Mouse (Mus musculus): ENCODE measurements around the gene Amd1.

The Amd1 gene

DNA sequence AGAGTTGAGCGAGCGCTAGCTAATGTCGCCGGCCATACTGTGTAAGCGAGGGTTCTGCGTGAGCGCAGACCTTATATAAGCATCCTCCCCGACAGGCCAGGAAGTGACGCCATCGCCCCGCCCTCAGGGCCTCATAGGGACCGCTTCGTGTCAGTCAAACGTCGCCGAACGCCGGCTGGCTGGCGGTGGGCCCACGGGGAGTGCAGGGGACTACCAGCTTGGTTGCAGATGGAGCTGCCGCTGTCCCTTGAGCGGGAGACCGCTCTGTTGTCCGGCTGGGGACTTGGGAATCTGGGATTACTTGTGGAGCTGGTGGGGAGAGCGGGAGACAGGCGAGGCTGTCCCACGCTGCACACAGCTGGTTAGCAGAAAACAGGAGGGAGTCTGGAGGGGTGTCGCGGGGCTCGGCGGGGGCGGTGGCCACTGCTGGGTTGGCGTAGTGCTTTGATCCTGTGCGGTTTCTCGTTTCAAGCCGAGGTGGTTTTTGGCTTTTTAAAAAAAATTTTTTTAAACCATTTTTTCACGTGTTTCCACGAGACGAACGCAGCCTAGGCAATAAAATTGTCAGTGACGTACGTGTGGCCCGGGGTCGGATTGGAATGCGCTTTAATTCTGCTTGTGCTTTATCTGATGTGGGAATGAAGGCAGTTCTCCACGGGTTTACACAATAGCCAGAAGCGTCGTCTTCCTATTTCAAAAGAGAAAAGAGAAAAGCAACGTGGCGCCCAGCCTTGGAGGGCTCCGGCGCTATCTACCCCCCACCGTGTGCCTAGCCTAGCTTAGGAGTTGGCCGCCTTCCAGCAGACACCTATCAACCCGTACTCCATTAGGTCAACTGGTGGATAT lies at the start of gene Amd1:
Amd1 (minus strand) TSS at position 47 of the 846 bp plus-strand sequence.
- peak; percentile 98 to 100 for DNase-seq (ENCODE audit: low spot score in 2 of 2)

DNA sequence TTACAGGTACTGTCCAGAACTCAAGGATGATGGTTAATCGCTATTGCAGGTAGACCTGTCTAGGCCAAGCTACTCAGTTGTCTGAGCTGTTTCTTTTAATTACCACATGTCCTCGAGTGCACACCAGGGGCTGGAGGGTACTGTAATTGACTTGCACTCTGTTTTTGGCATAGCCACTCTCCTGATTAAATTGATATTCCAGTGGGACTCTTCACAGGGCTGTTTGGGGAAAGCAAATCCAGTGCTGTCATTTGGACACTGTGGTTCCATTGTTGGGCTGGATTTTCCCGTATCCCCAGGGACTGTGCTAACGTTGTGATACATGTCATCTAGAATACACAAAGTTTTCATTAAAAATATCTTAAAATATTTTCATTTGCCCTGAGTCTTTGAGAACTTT lies 49.2 kb upstream of the Amd1 start:
- DNase-seq (ENCODE audit: low spot score in 2 of 2) = no peak

DNA sequence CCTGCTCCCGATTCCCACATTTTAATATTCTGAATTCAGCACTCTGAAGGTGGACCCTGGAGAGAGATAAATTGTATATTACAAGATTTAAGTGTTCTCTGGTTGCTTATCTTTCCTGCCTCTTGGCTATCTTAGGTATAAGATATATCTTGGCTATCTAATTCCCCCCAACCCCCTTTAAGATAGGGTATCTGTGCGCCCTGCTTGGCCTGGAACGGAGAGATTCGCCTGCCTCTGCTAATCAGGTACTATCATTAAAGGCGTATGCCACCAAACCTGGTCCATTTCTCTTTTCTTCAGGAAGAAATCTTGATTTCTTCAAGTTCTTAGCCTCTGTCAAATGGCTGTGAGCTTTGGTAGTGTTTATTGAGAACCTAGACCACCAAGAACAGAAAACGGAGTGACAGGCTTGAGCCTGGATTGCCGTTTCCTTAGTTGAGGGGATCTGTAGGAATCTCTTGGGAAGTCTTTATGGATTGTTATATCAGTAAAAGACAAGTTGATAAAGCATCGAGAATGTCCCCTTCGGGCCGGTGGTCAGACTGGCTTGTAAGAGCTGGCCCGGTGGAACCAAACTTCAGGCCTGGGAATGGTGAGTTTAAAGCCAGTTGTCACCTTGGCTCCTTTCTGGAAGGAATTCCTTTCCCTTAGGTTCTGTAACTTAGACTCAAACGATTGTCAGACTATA lies 48.4 kb upstream of the Amd1 start:
- DNase-seq (ENCODE audit: low spot score in 2 of 2) = no peak

DNA sequence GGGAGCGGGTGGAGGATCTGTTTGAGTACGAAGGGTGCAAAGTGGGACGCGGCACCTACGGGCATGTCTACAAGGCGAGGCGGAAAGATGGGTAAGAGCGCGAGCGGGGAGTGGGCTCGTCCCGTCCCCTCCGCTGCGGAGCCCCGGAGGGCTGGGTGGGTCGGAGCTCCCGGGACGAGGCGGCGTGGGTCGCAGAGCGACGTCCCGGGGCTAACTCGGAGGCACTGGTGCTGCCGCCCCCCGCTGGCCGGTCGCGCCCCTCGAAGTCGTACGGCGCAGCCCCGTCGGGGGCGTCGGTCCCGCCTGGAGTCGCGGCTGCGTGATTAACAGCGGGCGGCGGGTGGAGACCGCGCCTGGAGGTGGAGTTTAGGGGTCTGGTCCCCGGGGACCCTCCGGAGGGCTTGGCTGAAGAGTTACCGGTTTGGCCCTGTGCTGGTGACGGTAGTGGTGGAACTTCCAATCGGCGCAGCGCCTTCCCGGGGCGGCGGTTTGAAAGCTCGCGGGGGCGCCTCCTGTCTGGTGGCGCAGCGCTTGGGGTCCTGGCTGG lies 47.7 kb upstream of the Amd1 start:
- DNase-seq (ENCODE audit: low spot score in 2 of 2) = peak in 1 of 2 experiments; percentile 15

DNA sequence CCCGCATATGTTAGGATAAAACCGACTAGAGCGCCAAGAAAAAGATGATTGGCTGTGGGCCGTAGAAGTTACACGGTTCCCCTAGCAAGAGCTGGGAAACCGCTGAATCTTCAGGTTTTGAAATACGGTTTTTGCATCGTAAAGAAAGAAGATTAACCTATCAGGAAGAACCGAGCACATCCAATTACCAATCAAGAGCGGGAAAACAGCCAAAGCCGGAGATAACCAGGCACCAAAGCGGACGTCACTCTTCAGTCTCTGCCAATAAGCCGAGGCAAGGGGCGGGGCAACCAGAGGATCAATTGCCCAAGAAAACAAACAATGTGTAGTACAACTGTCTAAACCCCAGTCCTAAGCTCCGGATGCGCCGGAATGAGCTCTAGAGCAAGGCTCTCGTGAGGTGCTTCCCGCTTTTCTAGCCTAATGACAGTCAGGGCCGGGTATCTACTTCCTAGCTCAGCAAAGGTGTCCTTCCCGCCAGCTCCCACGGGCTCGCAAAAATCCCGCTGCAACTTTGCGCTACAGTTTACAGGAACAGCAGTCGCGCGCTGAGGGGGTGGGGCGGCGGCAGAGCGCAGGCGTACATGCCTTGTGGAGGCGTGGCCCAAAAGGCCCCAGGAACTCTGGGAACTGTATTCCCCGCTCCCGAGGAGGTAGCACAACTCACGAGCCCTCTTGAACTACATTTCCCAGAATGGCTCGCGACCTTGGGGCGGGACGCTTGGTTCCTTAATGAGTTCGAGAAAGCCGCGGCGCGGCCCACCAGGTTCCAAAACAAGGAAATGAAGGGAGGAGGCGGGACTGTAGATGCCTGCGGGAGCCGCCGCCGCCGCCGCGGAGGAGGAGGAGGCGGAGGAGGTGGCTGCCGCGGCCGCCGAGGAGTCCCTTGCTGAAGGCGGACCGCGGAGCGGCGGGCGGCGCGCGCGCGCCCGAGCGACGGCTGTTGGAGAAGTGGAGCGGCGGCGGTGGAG lies 46.9 kb upstream of the Amd1 start:
- DNase-seq (ENCODE audit: low spot score in 2 of 2) = peak; percentile 89 to 94

DNA sequence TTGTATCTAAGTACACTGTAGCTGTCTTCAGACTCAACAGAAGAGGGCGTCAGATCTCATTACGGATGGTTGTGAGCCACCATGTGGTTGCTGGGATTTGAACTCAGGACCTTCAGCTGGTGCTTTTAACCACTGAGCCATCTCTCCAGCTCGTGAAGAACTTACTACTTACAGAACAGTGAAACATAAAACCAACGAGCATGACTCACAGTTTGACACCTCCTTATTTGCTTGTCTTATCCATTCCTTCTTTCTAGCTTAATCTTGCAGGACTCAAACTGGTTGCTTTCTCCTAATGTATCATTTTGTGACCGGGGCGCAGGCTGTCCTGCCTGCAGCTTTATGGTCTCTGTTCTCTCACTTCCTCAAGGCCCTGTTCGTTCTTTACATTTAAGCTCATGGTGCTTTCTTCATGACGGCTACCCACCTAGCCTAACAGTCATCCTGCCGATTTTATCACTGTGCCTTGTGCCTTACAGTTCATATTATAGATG lies 45.5 kb upstream of the Amd1 start:
- DNase-seq (ENCODE audit: low spot score in 2 of 2) = no peak

DNA sequence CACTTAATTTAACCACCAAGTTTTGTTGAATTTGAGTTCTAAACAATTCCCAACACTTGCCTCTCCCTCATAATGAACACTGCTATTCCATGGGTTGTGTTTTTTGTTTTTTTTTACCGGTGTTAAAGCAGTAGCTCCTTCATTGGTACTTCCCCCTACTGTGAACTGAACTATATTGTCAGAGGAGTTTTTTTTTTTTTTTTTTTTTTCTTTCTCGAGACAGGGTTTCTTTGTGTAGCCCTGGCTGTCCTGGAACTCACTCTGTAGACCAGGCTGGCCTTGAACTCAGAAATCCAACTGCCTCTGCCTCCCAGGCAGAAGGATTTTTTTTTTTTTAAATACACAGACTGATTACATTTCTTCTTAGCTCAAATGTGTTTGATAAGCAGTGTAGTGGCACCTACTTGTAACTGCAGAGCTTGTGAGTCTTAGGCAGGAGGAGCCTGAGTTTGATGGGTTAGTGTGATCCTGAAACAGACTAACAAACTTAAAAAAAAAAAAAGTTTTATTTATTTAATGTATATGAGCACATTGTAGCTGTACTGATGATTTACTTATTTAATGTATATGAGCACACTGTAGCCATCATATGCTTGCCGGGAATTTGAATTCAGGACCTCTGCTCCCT lies 44.9 kb upstream of the Amd1 start:
- DNase-seq (ENCODE audit: low spot score in 2 of 2) = no peak

DNA sequence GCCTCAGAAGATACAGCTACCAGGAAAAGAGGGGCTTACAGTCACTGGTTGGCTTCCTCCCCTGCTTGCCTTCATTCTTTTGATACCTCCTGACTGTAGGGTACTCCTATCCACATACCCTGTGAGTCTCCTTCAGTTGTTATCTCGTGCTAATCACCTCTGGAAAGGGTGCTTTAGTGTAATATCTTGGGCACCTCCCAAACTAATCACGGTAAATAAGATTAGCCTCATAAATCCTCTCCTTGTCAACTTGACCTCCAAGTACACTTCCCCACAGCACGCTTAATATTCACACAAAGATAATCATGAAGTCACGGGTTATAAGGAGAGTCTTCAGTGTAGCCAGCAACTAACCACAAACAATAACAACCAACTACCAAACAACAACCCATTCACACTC lies 40.0 kb upstream of the Amd1 start:
- no peak for DNase-seq (ENCODE audit: low spot score in 2 of 2)

DNA sequence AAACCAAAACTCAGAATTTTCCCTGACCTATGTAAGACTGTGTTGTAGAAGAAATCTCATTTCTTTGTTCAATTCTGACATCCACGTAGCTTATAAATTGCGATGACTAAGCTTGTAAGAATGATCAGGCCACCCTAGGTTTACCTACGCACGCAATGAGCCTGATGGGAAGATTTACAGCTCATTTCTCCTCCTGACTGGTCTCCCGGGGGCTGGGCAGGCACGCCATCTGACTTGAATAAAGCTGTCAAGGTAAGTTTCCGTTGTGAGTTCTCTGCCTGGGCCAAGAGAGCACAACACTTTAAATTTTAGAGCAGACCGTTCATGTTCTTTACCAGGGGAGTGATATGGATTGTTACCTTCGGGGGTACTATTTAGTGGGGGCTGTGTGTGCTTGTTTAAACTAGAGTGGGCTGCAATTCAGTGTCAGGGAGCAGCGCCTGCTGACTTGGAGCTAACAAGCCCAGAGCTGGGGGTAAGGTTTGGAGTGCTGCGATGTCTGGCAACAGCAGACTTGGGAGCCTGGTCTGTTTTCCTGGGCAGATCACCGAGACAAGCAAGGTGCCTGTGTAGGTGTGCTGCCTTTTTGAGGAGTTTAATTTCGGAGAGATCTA lies 37.5 kb upstream of the Amd1 start, which contains the start of gene Cdk19:
Cdk19 (plus strand) TSS at position 214 of the 614 bp plus-strand sequence.
- no peak for DNase-seq (ENCODE audit: low spot score in 2 of 2)

DNA sequence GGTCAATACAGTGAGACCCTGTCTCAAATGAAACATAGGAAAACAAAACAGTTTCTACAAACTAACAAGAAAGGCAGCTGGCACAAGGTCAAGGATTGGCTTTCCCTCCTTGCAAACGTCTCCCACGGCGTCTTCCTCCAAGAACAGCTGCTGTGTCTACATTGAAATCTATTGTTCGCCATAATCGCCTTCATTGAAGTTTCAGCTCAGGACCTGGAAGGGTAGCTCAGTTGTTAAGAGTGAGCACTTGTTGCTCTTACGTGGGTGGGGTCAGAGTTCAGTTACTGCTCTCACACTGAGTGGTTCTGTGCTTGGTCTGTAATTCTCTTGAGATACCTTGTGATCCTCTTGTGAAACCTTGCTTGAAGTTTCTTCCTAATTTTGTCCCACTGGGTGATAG lies 30.9 kb upstream of the Amd1 start:
- no peak for DNase-seq (ENCODE audit: low spot score in 2 of 2)

DNA sequence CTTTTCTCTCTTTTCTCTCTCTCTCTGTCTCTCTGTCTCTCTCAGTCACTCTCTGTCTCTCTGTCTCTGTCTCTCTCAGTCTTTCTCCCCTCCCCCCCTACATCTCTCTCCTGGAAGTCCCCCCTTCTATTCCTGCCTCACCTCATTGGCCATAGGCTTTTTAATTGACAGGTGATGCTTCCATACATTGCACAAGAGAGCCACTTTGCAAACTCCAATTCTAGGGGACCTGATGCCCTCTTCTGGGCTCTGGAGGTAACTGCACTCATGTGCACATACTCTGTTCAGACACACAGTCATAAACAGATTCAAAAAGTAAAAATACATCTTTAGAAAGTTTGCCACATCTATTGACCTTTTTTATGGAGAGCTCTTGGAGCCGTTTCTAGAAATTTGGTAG lies 28.3 kb upstream of the Amd1 start:
- DNase-seq (ENCODE audit: low spot score in 2 of 2) = no peak

DNA sequence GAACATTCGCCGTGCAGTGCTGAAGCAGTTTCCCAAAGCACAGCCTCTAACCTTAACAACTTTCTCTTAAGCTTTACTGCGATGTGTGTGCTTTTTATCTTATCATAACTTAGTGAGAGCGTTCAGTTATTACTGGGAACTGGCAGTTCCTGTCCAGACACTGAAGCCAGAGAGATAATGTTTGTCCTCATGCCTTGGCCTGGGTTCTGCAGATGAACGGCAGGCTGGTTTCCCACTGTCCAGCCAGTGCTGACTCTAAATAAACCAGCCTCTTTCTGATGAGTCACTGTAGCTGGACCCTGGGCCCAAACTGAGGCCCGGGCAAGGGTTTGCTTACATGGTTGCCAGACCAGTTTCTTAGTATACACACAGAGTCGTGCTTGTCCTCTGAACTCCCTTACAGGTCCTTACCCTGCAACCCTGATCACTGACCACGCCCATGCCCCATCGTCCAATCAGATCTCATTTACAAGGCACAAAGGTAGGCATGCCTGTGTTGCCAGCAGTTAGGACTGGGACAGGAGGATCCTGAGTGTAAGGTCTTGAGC lies 26.1 kb upstream of the Amd1 start:
- DNase-seq (ENCODE audit: low spot score in 2 of 2) = no peak

DNA sequence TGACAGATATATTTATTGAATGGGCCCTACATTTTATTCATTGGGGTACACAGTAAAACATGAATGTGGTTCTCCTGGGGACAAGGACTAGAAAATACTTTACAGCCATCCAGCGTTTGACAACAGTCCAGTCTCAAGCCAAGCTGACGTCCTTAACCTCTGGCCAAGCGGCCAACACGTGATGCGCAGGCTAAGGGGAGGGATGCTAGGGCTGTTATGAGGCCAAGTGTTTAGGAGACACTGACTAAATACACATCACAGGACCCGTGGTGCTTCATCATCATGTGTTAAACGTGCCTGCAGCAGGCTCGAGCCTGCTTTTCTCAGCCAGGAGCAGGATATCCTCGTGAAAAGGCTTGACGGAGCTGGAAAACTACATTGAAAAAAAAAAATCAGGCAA lies 18.3 kb upstream of the Amd1 start:
- DNase-seq (ENCODE audit: low spot score in 2 of 2) = no peak

DNA sequence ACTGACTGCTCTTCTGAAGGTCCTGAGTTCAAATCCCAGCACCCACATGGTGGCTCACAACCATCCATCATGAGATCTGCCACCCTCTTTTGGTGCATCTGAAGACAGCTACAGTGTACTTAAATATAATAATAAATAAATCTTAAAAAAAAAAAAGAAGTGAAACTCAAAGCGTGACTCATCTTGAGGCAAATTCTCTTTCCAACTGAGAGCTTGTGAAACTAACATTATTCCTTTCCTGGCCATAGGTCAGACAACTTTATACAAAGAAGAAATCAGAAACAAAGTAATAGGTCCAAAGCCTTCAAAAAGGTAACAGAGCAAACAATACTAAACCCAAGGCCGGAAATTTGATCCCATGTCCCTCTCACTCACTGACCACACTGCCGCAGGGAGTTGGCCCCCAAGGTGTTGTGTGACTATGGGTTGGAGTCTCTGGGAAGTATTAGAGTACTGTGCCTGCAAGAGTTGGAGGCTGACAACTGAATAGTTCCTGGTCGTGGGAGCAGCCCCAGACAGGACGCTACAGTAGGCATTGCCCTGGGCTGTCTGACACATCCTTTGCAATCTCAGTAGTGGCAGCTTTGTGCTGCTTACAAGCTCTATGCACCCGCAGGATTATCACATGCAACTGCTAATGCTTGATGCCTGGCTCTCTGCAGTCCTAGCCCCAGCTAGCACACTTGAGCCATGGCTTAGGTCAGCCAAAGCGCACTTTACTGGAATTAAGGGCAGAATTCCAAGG lies 15.0 kb upstream of the Amd1 start:
- DNase-seq (ENCODE audit: low spot score in 2 of 2) = no peak

DNA sequence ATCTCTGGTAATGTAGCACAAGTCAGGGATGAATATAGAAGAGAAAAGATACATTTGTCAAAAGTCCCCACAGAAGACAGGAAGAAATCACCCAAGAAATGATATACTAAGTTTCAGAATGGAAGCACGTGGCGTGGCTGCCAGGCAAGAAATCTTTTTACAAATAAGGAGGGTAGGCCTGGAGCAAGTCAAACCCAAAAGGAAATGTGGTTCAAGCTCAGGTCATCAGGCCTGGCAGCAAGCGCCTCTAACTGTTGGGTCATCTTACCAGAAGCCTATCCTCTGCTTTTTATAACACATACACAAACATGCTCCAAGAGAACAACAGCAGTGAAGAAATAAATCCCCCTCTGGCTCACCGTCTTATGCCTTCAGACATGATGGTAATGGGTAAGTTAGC lies 10.8 kb upstream of the Amd1 start:
- no peak for DNase-seq (ENCODE audit: low spot score in 2 of 2)

DNA sequence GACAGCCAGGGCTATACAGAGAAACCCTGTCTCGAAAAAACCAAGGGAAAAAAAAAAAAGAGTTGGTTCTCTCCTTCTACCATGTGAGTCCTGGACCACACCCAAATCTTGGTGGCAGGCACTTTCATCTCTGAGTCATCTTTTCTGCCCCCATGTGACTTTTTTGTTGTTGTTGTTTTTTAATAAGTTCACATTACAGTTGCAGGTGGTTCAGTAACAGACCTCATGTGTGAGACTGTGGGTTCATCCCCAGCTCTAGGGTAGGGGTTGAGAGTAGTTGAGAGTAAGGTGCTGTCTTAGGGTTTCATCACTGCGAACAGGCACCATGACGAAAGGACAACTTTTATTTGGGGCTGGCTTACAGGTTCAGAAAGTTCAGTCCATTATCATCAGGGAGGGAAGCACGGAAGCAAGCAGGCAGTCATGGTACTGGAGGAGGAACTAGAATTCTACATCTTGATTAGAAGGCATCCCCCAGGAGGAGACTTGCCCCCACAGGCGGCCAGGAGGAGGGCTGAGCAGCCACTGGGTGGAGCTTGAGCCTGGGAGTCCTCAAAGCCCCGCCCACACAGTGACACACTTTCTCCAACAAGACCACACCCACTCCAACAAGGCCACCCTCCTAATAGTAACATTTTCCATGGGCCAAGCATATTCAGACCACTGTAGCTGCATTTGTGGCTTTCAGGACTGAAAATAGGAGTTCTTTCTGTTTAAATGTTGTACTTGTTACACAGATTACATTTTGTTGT lies 8.1 kb upstream of the Amd1 start:
- no peak for DNase-seq (ENCODE audit: low spot score in 2 of 2)

DNA sequence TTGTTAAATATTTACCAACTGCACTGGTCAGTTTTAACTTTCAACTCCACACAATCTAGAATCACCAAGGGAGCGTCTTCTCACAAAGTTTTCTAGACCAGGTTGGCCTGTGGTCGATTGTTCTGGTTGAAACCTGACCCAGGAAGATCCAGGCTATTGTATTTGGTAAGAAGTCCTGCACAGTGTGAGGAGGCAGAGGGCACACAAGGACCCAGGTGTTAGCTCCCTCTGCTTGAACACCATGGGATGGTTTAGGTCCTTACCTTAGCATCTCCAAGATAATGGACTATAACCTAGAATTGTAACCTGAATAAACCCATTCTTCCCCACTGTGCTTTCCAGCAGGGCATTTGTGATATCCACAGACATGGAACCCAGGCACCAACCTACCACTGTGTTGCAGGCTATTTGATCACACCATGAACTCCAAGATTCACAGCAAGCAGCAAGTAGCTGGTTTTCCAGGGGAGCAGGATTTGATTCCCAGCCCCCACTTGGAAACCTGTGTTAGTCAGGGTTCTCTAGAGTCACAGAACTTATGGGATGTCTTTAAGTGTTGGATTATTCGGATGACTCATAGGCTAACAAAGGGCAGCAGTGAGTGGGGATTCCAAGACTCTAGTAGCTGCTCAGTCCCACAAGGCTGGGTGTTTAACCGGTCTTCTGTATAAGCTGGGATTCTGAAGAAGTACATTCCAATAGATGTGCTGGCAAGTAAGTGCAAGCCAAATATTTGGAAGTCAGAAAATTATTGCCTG lies 6.0 kb upstream of the Amd1 start:
- no peak for DNase-seq (ENCODE audit: low spot score in 2 of 2)

DNA sequence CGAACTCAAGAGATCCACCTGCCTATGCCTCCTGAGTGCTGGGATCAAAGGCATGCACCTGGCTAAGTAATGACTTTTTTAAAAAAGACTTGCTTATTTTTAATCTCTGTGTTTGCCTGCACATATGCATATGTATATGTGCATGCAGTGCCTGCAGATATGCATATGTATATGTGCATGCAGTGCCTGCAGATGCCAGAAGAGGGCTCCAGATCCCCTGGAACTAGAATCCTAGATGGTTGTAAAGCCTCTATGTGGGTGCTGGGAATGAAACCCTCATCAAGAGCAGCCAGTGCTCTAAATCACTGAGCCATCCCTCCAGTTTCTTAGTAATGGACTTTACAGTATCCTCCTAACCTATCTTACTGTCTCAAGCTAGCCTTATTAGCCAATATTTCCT lies 4.0 kb upstream of the Amd1 start:
- DNase-seq (ENCODE audit: low spot score in 2 of 2) = no peak

All from frontal cortex, postnatal 25 days (tissue).